In the genomic region with DNA sequence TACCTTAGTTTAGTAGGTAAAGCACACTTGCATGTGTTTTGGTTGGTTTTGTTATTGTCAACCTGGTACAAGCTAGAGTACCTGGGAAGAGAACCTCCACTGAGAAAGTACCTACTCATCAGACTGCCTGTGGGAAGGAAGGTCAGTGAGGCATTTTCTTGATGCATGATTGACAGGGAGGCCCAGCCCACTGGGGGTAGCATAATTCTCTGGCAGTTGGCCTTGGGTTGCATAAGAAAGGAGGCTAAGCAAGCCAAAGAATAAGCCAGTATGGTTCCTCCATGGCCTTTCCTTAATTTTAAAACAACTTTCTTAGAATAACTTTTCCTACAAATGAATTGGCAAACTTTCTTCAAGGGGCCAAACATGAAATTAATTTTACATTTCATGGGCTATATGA, we compare ENCODE assay signal across 32 mouse cellular contexts. TPM values are rescaled to one million over a fixed set of nuclear protein-coding genes. Genes with fewer than 3 reads are reported as not detected.
DNase-seq lines count a peak whose midpoint lies in the region; ATAC-seq lines count a peak whose summit lies in the region.
"Had no signal": no experiment of that assay in that cellular context is flagged by ENCODE, and none has a peak within 500 bp of the region (broad histone marks: within the 10 kb centered on the region; RNA-seq: fewer than 3 reads in every experiment).

No protein-coding gene starts in this region.

- peak; percentile 48 for DNase-seq in adrenal gland, postnatal 14 days
- DNase-seq in adrenal gland, adult 8-10 months, result no peak
- DNase-seq in midbrain, embryonic 10.5 days (ENCODE audit: low spot score), result no peak
- DNase-seq in adipocyte (ENCODE audit: low spot score), result peak; percentile 49
- no peak for DNase-seq in gastrocnemius, postnatal 10 days
- DNase-seq in B cell, adult 2 months, result no peak
- DNase-seq: cerebellum, adult 11-12 months; cerebellum, adult 9-11 months; embryo, embryonic 11 days; gastrocnemius, postnatal 25 days; heart, postnatal 10 days; kidney, postnatal 25 days; retina, postnatal 1 day; right cerebral cortex, postnatal 14 days had no signal

- ATAC-seq in midbrain, embryonic 16.5 days, result 0 out of 2 replicates have a peak, but pooled peaks have one; percentile 8
- ATAC-seq: activated CD4-positive, CD25-positive, alpha-beta regulatory T cell, adult 4 months; forebrain, embryonic 14.5 days; hindbrain, postnatal 0 days; midbrain, embryonic 13.5 days had no signal

- no peak overlapping the region for H3K4me3 ChIP-seq in midbrain, embryonic 16.5 days (ENCODE audit: low read depth, low read length)
- no peak overlapping the region for H3K4me3 ChIP-seq in midbrain, embryonic 10.5 days
- H3K4me3 ChIP-seq: embryonic facial prominence, embryonic 12.5 days; heart, embryonic 13.5 days; kidney, embryonic 15.5 days; left cerebral cortex, adult 2 months; limb, embryonic 12.5 days; lung, embryonic 15.5 days; midbrain, embryonic 13.5 days; neural tube, embryonic 15.5 days had no signal

- peaks cover 19% of the 10 kb centered on the region for H3K36me3 ChIP-seq in midbrain, embryonic 16.5 days (ENCODE audit: control insufficient read depth, insufficient read depth, low read length)
- peaks cover 80% of the 10 kb centered on the region for H3K36me3 ChIP-seq in midbrain, embryonic 10.5 days

- no peaks in the 10 kb centered on the region for H3K27me3 ChIP-seq in midbrain, embryonic 16.5 days (ENCODE audit: control insufficient read depth, insufficient read depth, low read depth, low read length)
- no peaks in the 10 kb centered on the region for H3K27me3 ChIP-seq in midbrain, embryonic 10.5 days (ENCODE audit: low read depth, poor library complexity, severe bottlenecking)
- H3K27me3 ChIP-seq: embryonic facial prominence, embryonic 12.5 days; heart, embryonic 13.5 days; kidney, embryonic 15.5 days; limb, embryonic 12.5 days; lung, embryonic 15.5 days; midbrain, embryonic 13.5 days; neural tube, embryonic 15.5 days had no signal

- no peak overlapping the region for H3K27ac ChIP-seq in midbrain, embryonic 16.5 days (ENCODE audit: low read length)
- H3K27ac ChIP-seq in midbrain, embryonic 10.5 days (replicated peaks), result no peak overlapping the region
- H3K27ac ChIP-seq: embryonic facial prominence, embryonic 12.5 days; heart, embryonic 13.5 days; hindbrain, postnatal 0 days; kidney, embryonic 15.5 days; left cerebral cortex, adult 2 months; limb, embryonic 12.5 days; lung, embryonic 15.5 days; midbrain, embryonic 13.5 days; neural tube, embryonic 15.5 days had no signal

- H3K9ac ChIP-seq in midbrain, embryonic 16.5 days (ENCODE audit: low read depth, low read length), result no peak overlapping the region
- H3K9ac ChIP-seq: embryonic facial prominence, embryonic 12.5 days; heart, embryonic 13.5 days; kidney, embryonic 15.5 days; limb, embryonic 12.5 days; lung, embryonic 15.5 days; midbrain, embryonic 13.5 days; neural tube, embryonic 15.5 days had no signal

- H3K4me1 ChIP-seq in midbrain, embryonic 16.5 days (ENCODE audit: control insufficient read depth, insufficient read depth, low read length), result peaks cover 11% of the 10 kb centered on the region
- H3K4me1 ChIP-seq in midbrain, embryonic 10.5 days, result peaks cover 13% of the 10 kb centered on the region
- H3K4me1 ChIP-seq: embryonic facial prominence, embryonic 12.5 days had no signal

- no peaks in the 10 kb centered on the region for H3K9me3 ChIP-seq in midbrain, embryonic 16.5 days (replicated peaks; ENCODE audit: control insufficient read depth, low read length, poor library complexity, severe bottlenecking)
- no peaks in the 10 kb centered on the region for H3K9me3 ChIP-seq in midbrain, embryonic 10.5 days (replicated peaks)
- H3K9me3 ChIP-seq: embryonic facial prominence, embryonic 12.5 days; G1E; heart, embryonic 13.5 days; kidney, embryonic 15.5 days; limb, embryonic 12.5 days; lung, embryonic 15.5 days; midbrain, embryonic 13.5 days; neural tube, embryonic 15.5 days had no signal

- H3K4me2 ChIP-seq in midbrain, embryonic 16.5 days (ENCODE audit: low read length), result no peak overlapping the region
- H3K4me2 ChIP-seq: embryonic facial prominence, embryonic 12.5 days; heart, embryonic 13.5 days; kidney, embryonic 15.5 days; limb, embryonic 12.5 days; lung, embryonic 15.5 days; midbrain, embryonic 13.5 days; neural tube, embryonic 15.5 days had no signal

RNA-seq across cellular contexts. Expression of a gene that starts 7.2 kb away (rescaled TPM):
- 75.7 and 82.4 TPM in 2 replicates for total RNA-seq in adrenal gland, postnatal 14 days (2021)
- total RNA-seq in adrenal gland, adult 8-10 months (2022), result 100 to 1,000 TPM in 1 of 4 experiments, 10 to 100 TPM in 3; 69.2 to 118 (median 79.1) TPM
- 279 and 287 TPM in 2 replicates for polyA plus RNA-seq in midbrain, embryonic 16.5 days (2015; fragmentation: Nextera tagmentation; extraction: Ambion mirVana)
- polyA plus RNA-seq in midbrain, embryonic 10.5 days (2016; fragmentation: Nextera tagmentation; extraction: Ambion mirVana), result 306 and 335 TPM in 2 replicates
- 10 to 100 TPM; 46.5 to 51.4 TPM for total RNA-seq in gastrocnemius, postnatal 10 days (2021)

RNA-seq across cellular contexts. Expression of a gene that starts 10.5 kb away (rescaled TPM):
- total RNA-seq in adrenal gland, postnatal 14 days (2021), result 96.4 and 112 TPM in 2 replicates
- 100 to 1,000 TPM in 2 of 4 experiments, 10 to 100 TPM in 2; 88.5 to 119 (median 104) TPM for total RNA-seq in adrenal gland, adult 8-10 months (2022)
- polyA plus RNA-seq in midbrain, embryonic 16.5 days (2015; fragmentation: Nextera tagmentation; extraction: Ambion mirVana), result 124 and 128 TPM in 2 replicates
- 245 and 255 TPM in 2 replicates for polyA plus RNA-seq in midbrain, embryonic 10.5 days (2016; fragmentation: Nextera tagmentation; extraction: Ambion mirVana)
- total RNA-seq in gastrocnemius, postnatal 10 days (2021), result 10 to 100 TPM; 75.7 to 84.0 TPM

RNA-seq across cellular contexts. Expression of a gene that starts 52.1 kb away (rescaled TPM):
- total RNA-seq in adrenal gland, postnatal 14 days (2021), result 0.30 and 0.60 TPM in 2 replicates
- under 1 TPM; 0.24 to 0.46 (median 0.29) TPM for total RNA-seq in adrenal gland, adult 8-10 months (2022)
- polyA plus RNA-seq in midbrain, embryonic 16.5 days (2015; fragmentation: Nextera tagmentation; extraction: Ambion mirVana), result 0.04 and 0.06 TPM in 2 replicates
- not detected in 2 replicates for polyA plus RNA-seq in midbrain, embryonic 10.5 days (2016; fragmentation: Nextera tagmentation; extraction: Ambion mirVana)
- total RNA-seq in gastrocnemius, postnatal 10 days (2021), result 1 to 10 TPM in 1 of 2 experiments, not detected in 1; 2.4 TPM
- total RNA-seq: gastrocnemius, postnatal 25 days; heart, adult 8-10 months; hematopoietic stem cell, adult 5-6 weeks; liver, adult 2 months; megakaryocyte, adult 5-6 weeks had no signal
- polyA plus RNA-seq: G1E; heart, embryonic 13.5 days; liver, adult 2 months; testis, adult 2 months had no signal

Comparison
In these comparisons a context has a peak if more than half of its experiments do, and no peak if none do; other contexts are left out.
1. DNase-seq: peak in adrenal gland, postnatal 14 days (single experiment) and adipocyte (single experiment); none in adrenal gland, adult 8-10 months (single experiment), midbrain, embryonic 10.5 days (single experiment), gastrocnemius, postnatal 10 days (single experiment) and B cell, adult 2 months (0 of 2).